Mouse (Mus musculus): ENCODE results near the gene Cers5.
"Not testable (repeated sequence)": the region's sequence is repeated elsewhere in the genome, so short reads cannot be mapped to it uniquely, and the experiment has no call there.

The Cers5 gene

DNA sequence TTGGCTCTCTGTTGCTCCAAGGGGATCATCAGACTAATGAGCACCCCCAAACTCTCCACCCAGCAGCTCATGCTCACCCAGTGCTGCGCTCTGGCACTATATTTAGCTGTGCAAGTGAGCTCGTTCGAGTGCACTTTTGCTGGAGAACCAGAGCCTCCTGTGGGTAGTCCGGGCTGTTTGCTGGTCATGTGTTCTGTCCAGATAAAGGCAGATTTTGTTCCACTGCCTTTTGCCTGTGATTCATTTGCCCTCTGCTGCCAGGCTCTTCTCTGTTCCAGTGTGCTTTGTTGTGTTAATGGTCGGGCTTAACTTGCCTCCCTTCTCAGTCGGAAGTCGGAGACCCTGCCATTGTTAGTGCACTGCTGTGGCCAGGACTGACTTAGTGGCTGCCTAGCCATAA lies 67.8 kb downstream of the Cers5 start:
- no peak for DNase-seq

DNA sequence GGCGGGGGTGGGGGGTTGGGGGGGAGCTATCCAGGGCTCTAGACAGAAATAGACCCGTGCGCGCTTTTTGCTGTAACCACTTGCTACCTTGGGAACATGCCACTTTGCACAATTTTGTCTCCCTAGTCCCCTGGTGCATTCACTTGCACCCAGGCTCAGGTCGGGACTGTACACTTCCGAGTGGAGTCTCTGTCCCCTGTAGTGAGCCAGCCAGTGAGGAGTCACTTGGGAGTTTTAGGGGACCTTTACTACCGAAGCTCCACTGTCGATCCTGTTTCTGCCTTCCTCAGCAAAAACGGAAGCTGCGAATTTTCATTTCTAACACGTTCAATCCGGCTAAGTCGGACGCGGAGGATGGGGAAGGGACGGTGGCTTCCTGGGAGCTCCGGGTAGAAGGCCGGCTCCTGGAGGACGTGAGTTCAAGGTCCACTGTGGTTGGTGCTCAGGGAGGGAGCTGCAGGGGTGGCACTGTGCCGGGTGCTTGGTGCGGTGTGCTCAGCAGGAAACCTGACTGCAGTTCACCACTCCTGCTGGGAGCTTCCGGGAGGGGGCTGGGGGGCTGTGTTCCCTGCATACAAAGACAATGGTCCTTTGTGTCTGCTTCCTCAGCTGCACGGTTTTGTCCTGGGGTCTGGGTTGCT lies 68.5 kb downstream of the Cers5 start:
- no peak for DNase-seq

- DNase-seq, result no peak
These were observed 69.0 kb downstream of the Cers5 start for GRCm38 (mm10) chr15:99703676-99704040.

DNA sequence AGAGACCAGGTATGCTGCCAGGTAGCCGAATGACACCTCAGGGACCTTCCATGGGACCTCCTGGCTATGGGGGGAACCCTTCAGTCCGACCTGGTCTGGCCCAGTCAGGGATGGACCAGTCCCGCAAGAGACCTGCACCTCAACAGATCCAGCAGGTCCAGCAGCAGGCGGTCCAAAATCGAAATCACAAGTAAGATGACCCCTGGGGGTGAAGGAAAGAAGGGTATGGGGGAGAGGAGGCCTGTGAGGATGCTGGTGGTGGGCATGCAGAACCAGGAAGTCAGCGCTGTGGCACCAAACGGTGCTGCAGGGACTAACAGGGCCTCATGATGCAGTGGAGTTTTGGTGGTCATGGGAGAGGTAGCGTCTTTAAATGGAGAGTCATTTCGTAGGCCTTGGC lies 69.6 kb downstream of the Cers5 start:
- no peak for DNase-seq

DNA sequence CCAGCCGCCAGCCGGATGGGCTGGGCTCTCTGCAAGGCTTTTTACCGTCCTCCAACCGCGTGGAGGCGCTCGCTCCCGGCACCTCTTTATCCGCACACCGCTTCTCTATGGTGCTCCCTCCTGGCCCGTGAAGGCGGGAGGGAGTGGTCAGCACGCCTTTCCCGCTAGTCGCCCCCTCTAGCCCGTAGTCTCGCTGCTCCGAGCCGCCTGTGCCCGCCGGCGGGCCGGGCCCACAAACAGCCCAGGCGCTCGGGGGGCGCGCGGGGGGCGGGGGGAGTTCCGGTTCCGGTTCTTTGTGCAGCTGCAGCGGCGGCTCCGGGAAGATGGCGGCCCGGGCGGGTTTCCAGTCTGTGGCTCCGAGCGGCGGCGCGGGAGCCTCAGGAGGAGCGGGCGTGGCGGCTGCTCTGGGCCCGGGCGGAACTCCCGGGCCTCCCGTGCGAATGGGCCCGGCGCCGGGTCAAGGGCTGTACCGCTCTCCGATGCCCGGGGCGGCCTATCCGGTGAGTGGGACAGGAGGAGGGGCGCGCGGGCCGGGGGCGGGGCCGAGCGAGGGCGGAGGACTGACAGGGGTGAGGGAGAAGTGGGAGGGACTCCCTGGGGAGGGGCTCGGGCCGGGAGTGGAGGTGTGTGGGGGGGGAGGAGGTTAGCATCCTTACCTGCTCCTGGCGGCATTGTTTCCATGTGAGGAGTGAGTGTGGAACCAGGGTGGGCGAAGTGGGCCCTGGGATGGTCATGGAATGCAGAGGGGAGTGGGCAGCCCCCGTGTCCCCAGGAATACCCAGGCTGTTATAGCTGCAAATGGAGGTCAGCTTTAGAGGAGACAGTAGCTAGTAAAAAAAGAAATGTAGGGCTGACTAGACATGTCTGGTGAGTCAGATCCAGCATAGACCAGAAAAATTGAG lies 70.4 kb downstream of the Cers5 start, which contains the start of gene Smarcd1:
Smarcd1 (plus strand) TSS at position 131 of the 902 bp plus-strand sequence.
- peak; percentile 96 to 97 for DNase-seq

GRCm38 (mm10) chr15:99701640-99701998 lies 71.1 kb downstream of the Cers5 start:
- not testable (repeated sequence) for DNase-seq

DNA sequence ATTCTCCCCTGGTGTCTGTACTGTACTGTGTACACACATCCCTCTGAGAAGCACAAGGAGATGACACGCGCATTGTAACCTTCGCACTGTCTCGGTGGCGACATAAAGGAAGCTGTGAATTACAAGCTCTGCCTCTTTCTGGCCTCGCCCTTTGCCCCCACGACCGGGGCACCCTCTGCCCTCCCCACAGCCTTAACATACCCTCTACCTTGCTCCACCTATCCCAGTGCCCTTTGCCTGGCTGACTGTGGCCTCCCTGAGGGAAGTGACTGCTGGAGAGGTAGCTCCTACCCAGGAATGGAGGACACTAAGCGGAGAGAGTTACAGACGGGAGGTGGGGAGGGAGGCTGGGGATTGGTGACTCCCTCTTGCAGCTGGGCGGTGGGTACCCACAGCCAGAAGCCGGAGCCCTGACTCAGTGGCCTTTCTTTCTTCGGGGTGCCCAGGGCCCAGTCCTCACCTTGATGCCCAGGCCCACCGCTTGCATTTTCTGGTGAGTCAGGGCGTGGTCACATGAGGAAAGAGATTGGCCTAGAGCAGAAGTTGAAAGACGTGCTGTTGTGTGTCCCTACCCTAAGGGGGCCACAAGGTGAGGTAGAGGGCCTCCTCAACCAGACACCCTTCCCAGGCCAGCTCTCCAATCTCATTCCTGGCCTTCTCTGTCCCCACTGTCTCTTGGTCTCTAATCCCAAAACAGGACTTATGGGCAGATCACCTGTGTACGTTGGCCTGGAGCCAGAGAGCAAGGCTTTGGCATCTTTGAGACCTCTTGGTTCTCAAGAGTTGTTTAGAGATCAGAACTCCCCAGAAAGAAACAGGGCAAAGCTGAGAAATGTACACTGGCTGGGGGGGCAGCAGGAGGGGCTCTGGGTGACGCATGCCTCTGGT lies 72.2 kb downstream of the Cers5 start:
- DNase-seq, result no peak

DNA sequence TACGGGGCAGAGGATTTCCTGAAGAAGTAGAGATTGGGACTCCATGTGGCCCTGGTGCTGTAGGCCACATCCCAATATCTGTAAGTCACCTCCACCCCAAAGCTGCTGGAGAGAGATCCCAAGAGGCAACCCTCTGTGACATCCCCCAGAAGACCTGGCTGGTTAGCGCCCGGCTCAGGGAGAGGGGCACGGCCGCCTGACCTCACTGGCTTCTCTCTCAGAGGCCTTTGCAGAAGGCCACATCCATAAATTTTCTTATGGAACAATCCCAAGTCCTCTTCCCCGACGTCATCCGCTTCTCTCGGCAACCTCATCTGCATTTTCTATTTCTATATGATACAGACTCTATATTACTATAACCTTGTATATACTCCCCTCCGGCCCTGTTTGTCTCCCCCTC lies 73.0 kb downstream of the Cers5 start:
- no peak for DNase-seq

DNA sequence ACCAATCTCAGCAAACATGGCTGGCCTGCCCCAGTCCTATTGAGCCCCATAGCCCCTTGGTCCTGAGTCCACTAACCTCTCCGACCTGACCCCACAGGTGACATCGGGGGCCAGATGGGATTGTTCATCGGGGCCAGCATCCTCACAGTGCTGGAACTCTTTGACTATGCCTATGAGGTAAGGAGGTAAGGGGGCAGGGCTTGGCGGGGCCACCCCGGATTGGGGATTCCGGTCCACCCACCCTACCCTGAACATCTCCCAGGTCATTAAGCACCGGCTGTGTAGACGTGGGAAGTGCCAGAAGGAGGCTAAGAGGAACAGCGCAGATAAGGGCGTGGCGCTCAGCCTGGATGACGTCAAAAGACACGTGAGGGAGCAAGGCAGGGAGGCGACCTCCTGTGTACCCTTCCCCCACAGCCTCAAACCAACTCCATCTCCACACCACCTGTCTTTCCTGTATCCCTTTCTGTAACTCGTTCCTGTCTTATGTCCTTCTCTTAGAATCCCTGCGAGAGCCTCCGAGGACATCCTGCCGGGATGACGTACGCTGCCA lies 74.1 kb downstream of the Cers5 start:
- no peak for DNase-seq

DNA sequence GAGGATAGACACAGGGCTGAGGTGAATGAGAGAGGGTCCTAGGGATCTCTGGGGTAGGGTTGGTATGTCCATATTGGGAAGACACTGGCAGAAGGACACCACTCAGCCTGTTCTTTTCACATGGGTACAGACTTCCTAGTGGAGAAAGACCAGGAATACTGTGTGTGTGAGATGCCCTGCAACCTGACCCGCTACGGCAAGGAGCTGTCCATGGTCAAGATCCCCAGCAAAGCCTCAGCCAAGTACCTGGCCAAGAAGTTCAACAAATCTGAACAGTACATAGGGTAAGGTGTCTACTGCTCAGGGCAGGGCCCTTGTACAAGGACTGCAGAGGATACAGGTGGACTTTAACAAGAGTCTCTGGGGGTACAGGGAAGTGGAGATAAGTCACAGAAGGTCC lies 75.4 kb downstream of the Cers5 start:
- no peak for DNase-seq

DNA sequence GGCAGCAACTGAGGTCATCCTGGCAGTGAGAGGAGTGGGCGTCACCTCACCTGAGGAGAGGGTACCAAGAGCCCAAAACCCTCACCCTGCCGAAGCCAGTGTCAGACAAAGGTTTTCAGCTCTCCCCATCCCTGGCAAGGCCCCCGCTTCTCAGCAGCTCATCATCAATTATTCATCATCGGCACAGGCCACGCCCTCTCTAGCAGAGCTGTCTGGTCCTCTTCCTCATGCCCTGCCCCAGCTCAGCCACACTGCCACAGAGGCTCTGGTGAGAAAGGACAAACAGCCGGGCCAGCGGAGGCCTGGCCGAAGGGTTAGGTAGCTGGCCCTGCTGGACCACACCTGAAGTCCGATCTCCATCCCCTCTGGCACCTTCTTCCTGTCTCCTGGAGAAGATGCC lies 80.7 kb downstream of the Cers5 start:
- DNase-seq, result no peak

DNA sequence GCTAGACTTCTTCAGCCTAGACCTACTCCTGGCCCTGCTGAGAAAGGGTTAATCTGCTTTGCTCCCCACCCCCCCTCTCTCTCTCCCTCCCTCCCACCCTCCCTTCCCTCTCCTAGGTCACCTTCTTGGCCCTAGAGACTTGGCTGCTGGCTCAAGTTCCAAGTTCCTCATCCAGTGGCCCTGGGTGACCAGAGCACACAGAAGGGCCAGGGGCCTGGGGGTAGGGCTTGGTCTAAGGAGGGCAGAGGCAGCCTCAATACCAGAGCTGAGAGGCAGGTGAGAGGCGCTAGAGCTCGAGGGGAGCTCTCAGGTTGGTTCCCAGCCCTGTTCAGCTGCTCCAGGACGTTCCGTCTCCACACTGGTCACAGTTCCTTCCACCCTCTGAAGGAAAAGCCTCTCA lies 81.8 kb downstream of the Cers5 start:
- DNase-seq, result no peak

- peak; percentile 65 to 74 for DNase-seq
These were observed 84.0 kb downstream of the Cers5 start for GRCm38 (mm10) chr15:99688712-99689111.

Data from cerebellum, postnatal 36 days (tissue).